Mouse (Mus musculus) spleen, adult 12 weeks (tissue): ENCODE data around the gene Lrrc20.

Source experiments
- DNase-seq: peaks from one replicate; pipeline ENCODE4 v3.0.0; 2022; ENCODE audit warnings: low spot score

Lrrc20 gene

GRCm38 (mm10) chr10:61516866-61517265, 41.3 kb downstream of the Lrrc20 start:
- no peak for DNase-seq

DNA sequence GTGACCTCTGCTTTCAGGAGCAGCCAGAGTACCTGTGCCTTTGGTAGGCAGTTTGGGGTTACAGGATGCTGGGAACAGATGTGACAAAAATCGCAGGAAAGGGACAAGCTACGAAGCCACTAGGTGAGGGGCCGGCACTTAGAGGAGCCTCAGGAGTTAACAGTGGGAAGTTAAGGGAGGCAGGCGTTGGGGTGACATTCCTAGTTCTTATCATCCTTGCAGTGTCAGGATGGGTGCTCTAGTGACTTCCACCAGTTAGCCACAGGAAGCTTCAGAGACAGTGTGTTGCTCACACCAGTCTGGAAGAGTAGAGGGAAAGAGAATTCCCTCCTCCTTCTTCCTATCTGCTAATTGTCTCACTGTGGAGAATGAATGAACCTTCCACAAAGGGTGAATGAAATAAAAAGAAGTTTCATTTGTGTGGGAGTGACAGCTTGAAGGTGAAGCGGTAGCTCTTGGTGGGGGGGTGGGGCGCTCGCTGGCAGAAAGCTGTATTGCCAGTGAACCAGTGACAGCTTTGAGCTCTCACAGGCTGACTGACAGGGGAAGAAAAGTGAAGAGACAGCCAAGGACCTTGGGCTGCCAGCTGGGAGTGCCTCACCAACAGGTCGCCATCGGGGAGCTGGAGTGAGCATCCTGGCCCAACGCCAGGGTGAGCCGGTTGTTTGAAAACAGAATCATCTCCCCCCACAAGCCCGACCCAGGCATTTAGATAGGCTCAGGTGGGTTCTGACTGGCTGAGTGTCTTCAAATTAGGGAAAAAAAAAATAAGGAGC, 41.9 kb downstream of the Lrrc20 start:
- no peak for DNase-seq

- DNase-seq, result no peak
Measured at GRCm38 (mm10) chr10:61518320-61518719, 42.7 kb downstream of the Lrrc20 start.

DNA sequence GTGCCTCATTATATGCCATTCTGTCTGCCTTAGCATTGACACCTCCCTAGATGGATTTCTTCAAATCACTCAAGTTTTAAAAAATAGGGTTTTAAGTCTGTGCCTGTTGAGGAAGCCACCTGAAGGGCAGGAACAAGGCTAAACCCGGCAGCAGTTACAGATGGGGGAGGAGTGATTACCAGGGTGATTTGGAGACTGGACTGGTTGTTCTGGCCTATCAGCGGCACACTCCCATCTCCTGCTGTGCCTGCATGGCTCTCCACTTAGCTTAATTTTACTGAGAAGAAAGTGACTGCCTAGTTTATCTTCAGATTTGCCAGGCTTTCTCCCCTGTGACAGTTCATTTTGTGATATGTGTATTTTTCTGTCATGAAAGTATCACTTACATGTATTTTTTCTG, 43.9 kb downstream of the Lrrc20 start:
- DNase-seq, result no peak

GRCm38 (mm10) chr10:61520714-61521113, 45.1 kb downstream of the Lrrc20 start:
- no peak for DNase-seq

GRCm38 (mm10) chr10:61530936-61531335, 55.3 kb downstream of the Lrrc20 start:
- DNase-seq, result no peak

DNA sequence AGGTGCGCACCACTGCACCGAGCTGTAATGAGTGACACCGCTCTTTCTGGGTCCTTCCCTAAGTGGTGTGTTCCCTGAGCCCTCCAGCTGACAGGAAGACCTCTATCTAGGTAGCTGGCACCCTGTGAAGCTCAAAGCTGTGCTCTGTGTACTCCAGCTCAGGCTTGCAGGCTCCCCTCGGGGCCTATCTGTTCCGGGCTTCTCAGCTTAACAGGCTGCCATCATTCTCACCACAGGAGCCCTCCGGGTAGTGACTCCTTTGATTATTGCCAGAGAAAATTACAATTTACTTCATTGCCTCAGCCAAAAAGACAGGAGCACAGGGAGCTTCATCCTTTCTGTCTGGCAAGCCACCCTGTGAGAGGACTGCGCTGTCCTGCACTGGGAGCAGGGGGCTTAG, 57.7 kb downstream of the Lrrc20 start:
- no peak for DNase-seq

DNA sequence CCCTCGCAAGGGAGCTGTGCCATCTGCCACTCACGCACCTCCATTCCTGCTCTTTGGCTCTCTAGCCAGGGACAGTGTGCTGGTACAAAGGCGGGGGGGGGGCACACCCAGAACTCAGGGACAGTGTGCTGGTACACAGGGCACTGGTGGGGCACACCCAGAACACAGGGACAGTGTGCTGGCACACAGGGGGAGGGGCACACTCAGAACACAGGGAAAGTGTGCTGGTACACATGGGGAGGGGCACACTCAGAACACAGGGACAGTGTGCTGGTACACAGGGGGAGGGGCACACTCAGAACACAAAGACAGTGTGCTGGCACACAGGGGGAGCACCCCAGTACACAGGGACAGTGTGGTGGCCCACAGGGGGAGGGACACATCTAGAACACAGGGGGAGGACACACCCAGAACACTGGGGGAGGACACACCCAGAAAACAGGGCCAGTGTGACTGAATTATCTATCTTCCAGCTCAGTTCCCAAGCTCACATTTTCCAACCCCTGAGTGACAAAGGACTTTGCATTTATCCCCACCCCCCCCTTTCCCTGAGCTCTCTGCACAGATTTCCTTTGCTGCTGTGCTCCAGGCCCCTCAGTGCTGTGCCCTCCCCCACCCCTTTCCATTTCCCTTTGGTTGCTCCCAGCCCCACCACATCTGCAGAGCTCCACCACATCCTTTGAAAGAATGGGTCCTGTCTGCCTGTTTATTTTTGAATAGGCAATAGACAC, 58.9 kb downstream of the Lrrc20 start:
- DNase-seq, result no peak

GRCm38 (mm10) chr10:61535441-61535840, 59.8 kb downstream of the Lrrc20 start:
- DNase-seq, result no peak

GRCm38 (mm10) chr10:61536130-61537035, 60.8 kb downstream of the Lrrc20 start:
- peak; percentile 39 for DNase-seq

- DNase-seq, result no peak
Measured at GRCm38 (mm10) chr10:61537036-61537380, 61.4 kb downstream of the Lrrc20 start.

DNA sequence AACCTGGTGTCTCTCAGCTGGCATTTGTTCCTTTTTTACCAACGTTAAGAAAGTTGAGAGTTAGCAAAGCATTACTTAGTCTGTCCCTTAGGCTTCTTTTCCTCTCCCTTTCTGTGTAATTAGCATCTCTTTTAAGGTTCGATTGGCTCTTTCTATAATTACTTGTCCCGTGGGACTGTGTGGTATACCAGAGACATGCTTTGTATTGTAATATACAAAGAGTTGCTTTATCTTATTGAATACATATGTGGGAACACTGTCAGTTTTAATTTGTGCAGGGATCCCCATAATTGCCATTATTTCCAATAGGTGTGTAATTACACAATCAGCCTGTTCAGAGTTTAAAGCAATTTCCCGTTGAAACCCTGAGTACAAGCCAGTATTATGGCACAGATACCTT, 62.8 kb downstream of the Lrrc20 start:
- DNase-seq, result no peak

GRCm38 (mm10) chr10:61544127-61544862, 68.7 kb downstream of the Lrrc20 start:
- DNase-seq, result peak; percentile 25

- no peak for DNase-seq
Measured at GRCm38 (mm10) chr10:61544863-61545240, 69.3 kb downstream of the Lrrc20 start.

GRCm38 (mm10) chr10:61550106-61550505, 74.5 kb downstream of the Lrrc20 start:
- DNase-seq, result no peak

DNA sequence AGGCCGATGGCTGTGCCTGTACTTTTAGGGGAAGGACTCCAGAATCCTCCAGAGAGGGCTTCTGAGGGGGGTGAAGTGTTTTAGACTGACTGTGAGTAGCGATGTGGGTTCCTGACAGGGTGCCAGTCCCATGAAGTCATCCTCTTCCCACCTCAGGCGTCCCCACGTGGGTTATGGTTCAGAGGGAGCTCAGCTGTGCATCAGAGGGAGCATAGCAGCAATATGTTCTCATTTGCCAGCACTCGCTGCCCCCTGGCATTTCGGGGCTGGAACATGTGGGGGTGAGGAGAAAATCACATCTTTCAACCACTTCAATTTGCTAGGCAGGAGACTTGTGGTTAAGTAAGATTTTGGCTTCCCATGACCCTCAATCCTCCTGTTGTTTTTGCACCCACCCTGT, 79.6 kb downstream of the Lrrc20 start:
- no peak for DNase-seq

- DNase-seq, result no peak
Measured at GRCm38 (mm10) chr10:61558631-61559030, 83.0 kb downstream of the Lrrc20 start.

DNA sequence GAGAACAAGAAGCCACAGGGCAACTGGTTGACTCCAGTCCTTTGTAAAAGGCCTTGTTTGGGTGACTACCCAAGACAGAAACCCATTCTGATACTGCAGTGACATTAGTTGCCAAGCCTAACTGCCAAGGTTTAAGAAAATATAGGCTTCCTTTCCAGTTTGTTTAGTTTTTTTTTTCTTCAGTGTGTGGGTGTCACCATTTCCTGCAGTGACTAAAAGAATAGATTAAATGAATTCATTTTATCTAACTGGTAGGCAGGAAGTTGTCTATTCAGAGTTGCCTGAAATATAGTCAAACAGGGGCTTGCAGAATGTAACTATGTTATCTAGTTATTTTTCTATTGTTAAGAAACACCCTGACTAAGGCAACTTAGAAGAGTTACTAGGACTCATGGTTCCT, 83.9 kb downstream of the Lrrc20 start:
- no peak for DNase-seq

GRCm38 (mm10) chr10:61563550-61563949, 87.9 kb downstream of the Lrrc20 start:
- DNase-seq, result no peak

DNA sequence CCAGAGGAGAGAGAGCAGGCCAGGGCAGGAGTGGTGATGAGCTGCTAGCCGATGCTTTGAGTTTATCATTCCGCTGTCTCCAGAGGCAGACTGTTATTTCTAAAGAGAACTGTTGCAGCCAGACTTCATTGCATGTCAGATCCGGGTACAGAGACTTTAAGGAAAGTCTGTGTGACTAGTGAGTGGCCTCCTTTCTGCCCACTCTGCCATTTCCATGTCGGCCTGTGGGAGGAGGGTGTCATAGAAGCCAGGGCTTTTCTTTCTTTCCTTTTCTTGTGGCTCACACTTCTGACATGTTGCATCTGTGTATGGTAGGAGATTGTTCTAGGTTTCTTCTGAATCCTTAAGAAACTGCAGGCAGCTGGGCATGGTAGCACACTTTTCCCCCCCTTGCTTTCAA, 88.8 kb downstream of the Lrrc20 start:
- DNase-seq, result no peak

DNA sequence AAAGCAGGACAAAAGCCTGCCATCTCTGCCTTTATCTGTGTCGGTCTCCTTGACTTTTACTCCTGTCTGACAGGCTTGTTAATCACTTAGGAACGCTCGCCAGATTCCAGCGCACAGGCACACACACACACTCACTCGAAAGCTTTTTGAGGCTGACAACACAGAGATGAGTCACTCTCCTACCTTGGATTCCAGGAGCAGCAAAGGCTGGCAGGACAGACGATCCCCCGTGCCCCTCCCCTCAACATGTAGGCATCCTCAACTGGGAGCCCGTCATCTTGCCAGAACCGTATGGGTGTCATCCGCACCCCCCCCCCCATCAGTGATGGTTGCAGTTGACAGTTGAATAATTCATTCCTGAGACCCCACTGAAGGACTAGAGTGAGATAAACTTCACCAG, 94.6 kb downstream of the Lrrc20 start:
- DNase-seq, result no peak

GRCm38 (mm10) chr10:61572126-61572525, 96.5 kb downstream of the Lrrc20 start:
- DNase-seq, result no peak
